Mouse (Mus musculus): ENCODE data around the gene Casc1. TPM values are rescaled to one million over a fixed set of nuclear protein-coding genes. Genes with fewer than 3 reads are reported as not detected.
A peak's percentile ranks its signal among the peaks of the same experiment; 100 is the strongest.

Gene Casc1
- polyA plus RNA-seq (2014; fragmentation: Nextera tagmentation; extraction: Ambion mirVana): 1.3 and 1.4 TPM in 2 replicates

DNA sequence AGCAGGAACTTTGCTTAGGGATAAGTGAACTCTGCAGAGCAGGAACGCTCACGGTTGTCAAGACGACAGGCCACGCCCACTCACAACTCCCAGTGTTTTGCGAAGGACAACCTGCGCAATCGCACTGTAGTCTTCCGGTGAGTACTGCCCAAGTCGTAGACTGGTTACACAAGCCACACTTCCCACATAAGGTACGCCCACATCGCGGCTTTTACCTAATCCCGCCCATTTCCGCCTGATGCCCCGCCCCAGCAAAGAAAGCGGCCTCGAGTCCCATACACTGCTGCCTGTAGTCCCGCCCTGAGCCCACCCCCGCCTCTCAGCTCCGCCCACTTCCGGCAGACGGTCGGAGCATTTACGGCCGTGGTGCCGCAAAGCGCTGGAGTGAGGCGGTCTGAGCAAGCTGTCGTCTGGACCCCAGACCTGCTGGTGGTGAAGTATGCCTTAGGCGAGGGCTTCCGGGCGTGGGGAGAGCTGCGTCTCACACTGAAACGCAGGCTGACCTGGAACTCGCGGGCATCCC, at the start of gene Casc1, which contains the start of gene Etfrf1:
Gene Casc1, minus strand, starts transcription at position 190 of the 523 bp plus-strand sequence.
Gene Etfrf1, plus strand, starts transcription at position 319 of the 523 bp plus-strand sequence.
- under 1% methylated on average over 36 of the region's 36 CpGs for WGBS

DNA sequence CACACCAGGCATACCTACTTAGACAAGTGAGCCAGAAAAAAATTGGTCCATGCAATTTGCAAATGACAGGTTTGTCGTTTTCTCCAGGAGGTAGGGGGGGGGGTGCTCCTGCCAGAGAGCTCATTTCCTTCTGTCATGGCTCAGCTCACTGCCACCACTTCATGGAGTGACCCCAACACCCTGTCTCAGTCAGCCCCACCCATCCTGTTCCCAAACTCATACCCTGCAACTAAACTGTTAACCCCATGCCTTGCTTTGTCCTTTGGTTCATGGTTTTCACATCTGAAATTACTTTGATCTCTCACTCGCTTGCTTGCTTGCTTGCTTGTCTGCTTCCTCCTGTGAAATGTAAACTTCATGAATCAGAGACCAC, 45.9 kb upstream of the Casc1 start:
- DNase-seq (ENCODE audit: low spot score) (no peak), ATAC-seq (ENCODE audit: low FRiP score) (no peak)
- Histone ChIP-seq H3K9me3 (ENCODE audit: control insufficient read depth, low read length) (no peaks in the 10 kb centered on the region), H3K36me3 (replicated peaks; ENCODE audit: control insufficient read depth, insufficient read depth) (no peaks in the 10 kb centered on the region), H3K4me1 (replicated peaks; ENCODE audit: control insufficient read depth, insufficient read depth, low read length) (no peaks in the 10 kb centered on the region), H3K27ac (no peak overlapping the region), H3K4me3 (replicated peaks; ENCODE audit: low read length) (no peak overlapping the region), H3K4me2 (replicated peaks) (no peak overlapping the region), H3K27me3 (ENCODE audit: control insufficient read depth, insufficient read depth, low read length) (no peaks in the 10 kb centered on the region), H3K9ac (no peak overlapping the region)
- WGBS: 58% methylated on average over 2 of the region's 2 CpGs

More for the DNA sequence above, at the start of gene Casc1, which contains the start of gene Etfrf1:
- peaks cover 6% of the 10 kb centered on the region; the same call in 1 of the 2 replicates for H3K36me3 ChIP-seq (replicated peaks; ENCODE audit: control insufficient read depth, insufficient read depth)
- peak within 1 kb of the TSS; percentile 83 for H3K9ac ChIP-seq
- H3K4me3 ChIP-seq (replicated peaks; ENCODE audit: low read length): peak within 1 kb of the TSS; percentile 67
- peak within 1 kb of the TSS; percentile 74 for H3K4me2 ChIP-seq (replicated peaks)
- DNase-seq (ENCODE audit: low spot score): peak; percentile 98
- H3K9me3 ChIP-seq (ENCODE audit: control insufficient read depth, low read length): no peaks in the 10 kb centered on the region
- H3K4me1 ChIP-seq (replicated peaks; ENCODE audit: control insufficient read depth, insufficient read depth, low read length): peaks cover 11% of the 10 kb centered on the region
- no peaks in the 10 kb centered on the region for H3K27me3 ChIP-seq (ENCODE audit: control insufficient read depth, insufficient read depth, low read length)
- peak; percentile 100 for ATAC-seq (ENCODE audit: low FRiP score)
- peak within 1 kb of the TSS; percentile 91 for H3K27ac ChIP-seq

DNA sequence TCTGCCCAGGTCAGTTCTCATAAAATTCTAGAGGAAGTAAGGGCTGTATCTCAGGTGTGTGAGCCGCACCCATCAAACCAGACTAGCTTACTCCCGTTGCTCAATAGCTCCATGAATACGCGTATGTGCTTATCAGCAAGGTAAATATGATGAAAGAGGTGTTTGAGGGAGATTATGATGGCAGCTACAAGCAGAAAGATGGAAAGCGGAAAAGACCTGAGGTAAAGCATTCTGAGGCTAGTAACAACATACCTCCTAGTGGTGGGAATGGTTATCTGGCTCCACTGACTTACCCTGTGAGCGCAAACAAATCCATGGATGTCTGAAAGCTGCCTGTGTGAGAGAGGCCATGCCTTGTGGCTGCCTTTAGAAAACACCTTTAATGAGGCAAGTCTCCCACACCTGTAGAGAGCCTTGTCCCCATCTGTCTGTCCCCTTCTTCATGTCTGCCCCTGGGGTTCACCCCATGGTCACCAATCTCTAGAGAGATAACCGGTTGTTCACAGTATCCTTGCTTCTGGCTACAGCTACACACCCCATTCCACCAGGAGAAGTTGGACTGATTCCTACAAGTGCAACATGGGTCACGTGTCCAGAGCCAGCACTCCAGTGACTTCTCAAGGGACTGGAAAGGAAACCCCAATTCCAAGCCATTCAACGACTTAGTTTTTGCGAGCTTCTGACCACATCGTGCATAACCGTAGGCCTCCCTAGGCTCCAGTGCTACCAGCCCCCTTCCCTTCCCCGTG, 45.3 kb upstream of the Casc1 start:
- Histone ChIP-seq H3K9me3 (ENCODE audit: control insufficient read depth, low read length) (no peaks in the 10 kb centered on the region), H3K27me3 (ENCODE audit: control insufficient read depth, insufficient read depth, low read length) (no peaks in the 10 kb centered on the region), H3K9ac (no peak overlapping the region), H3K4me2 (replicated peaks) (no peak overlapping the region), H3K4me1 (replicated peaks; ENCODE audit: control insufficient read depth, insufficient read depth, low read length) (no peaks in the 10 kb centered on the region; the same call in 1 of the 2 replicates), H3K4me3 (replicated peaks; ENCODE audit: low read length) (no peak overlapping the region), H3K27ac (no peak overlapping the region), H3K36me3 (replicated peaks; ENCODE audit: control insufficient read depth, insufficient read depth) (no peaks in the 10 kb centered on the region)
- ATAC-seq (ENCODE audit: low FRiP score): no peak
- WGBS: 87% methylated on average over 13 of the region's 13 CpGs
- no peak for DNase-seq (ENCODE audit: low spot score)

DNA sequence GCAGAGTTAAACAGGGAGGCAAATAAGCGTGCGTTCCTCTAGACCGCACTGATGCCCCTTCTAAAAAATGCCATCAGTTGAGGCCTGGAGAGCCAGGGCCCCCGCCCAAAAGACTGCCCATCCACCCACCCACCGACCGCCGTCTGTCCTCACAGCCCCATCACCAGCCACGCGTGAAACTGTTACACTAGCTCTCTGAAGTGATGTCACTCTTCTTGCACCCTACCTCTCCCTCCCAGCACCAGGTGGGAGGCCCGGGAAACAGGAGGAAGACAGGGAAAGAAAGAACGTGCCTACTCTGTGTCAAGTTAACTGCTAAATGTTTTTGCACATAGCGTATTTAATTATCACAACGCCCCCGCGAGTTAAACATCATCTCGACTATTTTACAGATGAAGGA, 40.0 kb upstream of the Casc1 start:
- Histone ChIP-seq H3K4me2 (replicated peaks) (peak overlapping the region; percentile 72), H3K9ac (peak overlapping the region; percentile 88), H3K27me3 (ENCODE audit: control insufficient read depth, insufficient read depth, low read length) (no peaks in the 10 kb centered on the region), H3K9me3 (ENCODE audit: control insufficient read depth, low read length) (no peaks in the 10 kb centered on the region), H3K4me3 (replicated peaks; ENCODE audit: low read length) (peak overlapping the region; percentile 84), H3K4me1 (replicated peaks; ENCODE audit: control insufficient read depth, insufficient read depth, low read length) (peaks cover 17% of the 10 kb centered on the region), H3K36me3 (replicated peaks; ENCODE audit: control insufficient read depth, insufficient read depth) (peaks cover 5% of the 10 kb centered on the region; the same call in 1 of the 2 replicates), H3K27ac (peak overlapping the region; percentile 88)
- DNase-seq (ENCODE audit: low spot score) (peak; percentile 40), ATAC-seq (ENCODE audit: low FRiP score) (peak; percentile 31; the same call in 1 of the 2 replicates)
- 8% methylated on average over 16 of the region's 16 CpGs for WGBS

DNA sequence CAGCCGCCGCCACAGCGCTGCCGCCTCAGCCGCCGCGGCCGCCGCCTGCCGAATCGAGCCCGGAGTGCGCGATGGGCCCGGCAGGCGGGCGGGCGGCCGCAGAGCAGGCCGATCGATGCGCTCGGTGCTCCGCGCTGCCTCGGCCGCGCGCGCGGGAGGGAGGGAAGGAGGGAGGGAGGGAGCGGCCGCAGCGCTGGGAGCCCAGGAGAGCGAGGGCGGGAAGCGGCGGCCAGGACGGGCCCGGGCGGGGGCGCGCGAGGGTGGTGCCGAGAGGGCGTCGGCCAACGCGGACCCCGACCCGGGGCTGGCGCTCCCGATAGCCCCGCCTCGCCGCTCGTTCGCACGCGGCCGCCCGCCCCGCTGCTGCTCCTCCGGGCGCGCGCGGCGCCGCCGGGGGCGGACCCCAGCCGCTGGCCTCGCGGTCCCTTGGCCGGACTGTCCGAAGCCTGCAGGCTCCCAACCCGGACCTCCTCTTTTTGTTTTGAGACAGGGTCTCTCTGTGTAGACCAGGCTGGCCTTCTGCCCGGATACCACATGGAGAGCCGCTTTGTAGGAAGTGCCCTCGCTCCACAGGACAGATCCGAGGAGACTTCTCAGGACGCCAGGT, 39.5 kb upstream of the Casc1 start, which contains the start of gene Kras:
Gene Kras, minus strand, starts transcription at position 55 of the 607 bp plus-strand sequence.
- peak within 1 kb of the TSS; percentile 89 for H3K4me2 ChIP-seq (replicated peaks)

DNA sequence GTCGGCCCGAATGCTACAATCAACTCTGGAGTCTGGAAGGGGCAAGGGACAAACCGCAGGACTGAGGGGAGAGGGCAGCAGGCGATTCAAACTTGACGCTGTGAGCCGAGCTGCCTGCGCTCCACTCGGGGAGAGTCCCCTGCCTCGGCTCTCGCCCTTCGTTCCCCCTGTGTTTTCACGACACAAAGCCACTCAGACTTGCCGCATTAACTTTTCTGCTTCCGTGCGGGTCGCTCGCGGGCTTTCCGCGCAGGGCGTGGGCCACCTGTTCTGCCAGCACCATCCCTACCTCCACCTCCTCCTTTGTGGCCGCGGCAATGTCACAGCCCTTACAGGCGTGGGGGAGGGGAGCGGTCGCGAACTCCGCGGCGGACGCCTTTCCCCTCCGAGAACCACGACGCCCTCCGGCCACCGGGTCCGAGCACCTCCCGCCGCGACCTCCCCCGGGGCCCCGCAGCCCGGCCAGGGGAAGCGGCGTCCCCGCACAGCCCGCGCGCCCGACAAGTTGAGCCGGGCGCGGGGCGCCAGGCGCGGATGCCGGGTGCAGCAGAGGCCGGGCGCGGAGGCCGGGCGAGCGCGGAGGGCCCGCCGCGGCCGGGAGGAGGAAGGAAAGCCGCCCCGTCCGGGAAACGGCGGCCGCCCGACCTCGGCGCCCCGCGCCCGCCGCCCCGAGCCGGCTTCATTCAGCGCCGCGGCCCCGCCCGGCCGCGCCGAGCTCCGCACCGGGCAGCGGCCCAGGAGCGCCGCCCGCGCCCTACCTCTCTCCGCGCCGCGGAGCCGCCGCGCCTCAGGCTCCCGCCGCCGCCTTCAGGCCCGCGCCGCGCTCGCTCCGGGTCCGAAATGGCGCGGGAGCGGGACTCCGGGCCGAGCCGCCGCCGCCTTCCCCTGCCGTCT, 38.7 kb upstream of the Casc1 start:
- no peaks in the 10 kb centered on the region for H3K9me3 ChIP-seq (ENCODE audit: control insufficient read depth, low read length)
- peak overlapping the region; percentile 88 for H3K9ac ChIP-seq
- ATAC-seq (ENCODE audit: low FRiP score) (peak; percentile 45), DNase-seq (ENCODE audit: low spot score) (no peak)
- H3K4me3 ChIP-seq (replicated peaks; ENCODE audit: low read length): peak overlapping the region; percentile 84
- no peaks in the 10 kb centered on the region for H3K27me3 ChIP-seq (ENCODE audit: control insufficient read depth, insufficient read depth, low read length)
- H3K4me1 ChIP-seq (replicated peaks; ENCODE audit: control insufficient read depth, insufficient read depth, low read length): peaks cover 17% of the 10 kb centered on the region
- H3K27ac ChIP-seq: peak overlapping the region; percentile 88
- under 1% methylated on average over 109 of the region's 124 CpGs for WGBS
- H3K4me2 ChIP-seq (replicated peaks): peak overlapping the region; percentile 89
- peaks cover 17% of the 10 kb centered on the region; the same call in 1 of the 2 replicates for H3K36me3 ChIP-seq (replicated peaks; ENCODE audit: control insufficient read depth, insufficient read depth)

More for the DNA sequence above, 39.5 kb upstream of the Casc1 start, which contains the start of gene Kras:
- Histone ChIP-seq H3K9ac (peak within 1 kb of the TSS; percentile 88), H3K9me3 (ENCODE audit: control insufficient read depth, low read length) (no peaks in the 10 kb centered on the region), H3K4me1 (replicated peaks; ENCODE audit: control insufficient read depth, insufficient read depth, low read length) (peaks cover 17% of the 10 kb centered on the region), H3K27ac (peak within 1 kb of the TSS; percentile 88), H3K4me3 (replicated peaks; ENCODE audit: low read length) (peak within 1 kb of the TSS; percentile 84), H3K36me3 (replicated peaks; ENCODE audit: control insufficient read depth, insufficient read depth) (peaks cover 10% of the 10 kb centered on the region; the same call in 1 of the 2 replicates), H3K27me3 (ENCODE audit: control insufficient read depth, insufficient read depth, low read length) (no peaks in the 10 kb centered on the region)
- WGBS: under 1% methylated on average over 34 of the region's 83 CpGs
- ATAC-seq (ENCODE audit: low FRiP score) (peak; percentile 90), DNase-seq (ENCODE audit: low spot score) (peak; percentile 95)

DNA sequence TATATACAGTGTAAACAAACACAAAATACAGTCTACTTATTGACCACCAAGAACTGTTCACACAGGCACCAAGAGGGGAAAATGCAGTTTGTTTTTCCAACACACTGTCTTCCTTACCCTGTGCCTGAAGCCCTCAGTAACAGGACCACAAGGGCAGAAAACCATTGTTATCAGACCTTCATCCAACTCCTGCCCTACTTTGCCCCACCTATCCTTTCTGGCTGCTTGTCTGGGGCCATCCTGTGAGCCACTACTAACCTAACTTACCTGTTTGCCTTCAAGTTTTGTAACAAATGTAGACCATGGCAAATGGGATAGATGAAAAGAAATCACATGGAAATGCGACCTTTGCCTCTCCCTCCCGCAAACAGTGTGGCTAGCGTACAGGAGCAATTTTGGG, 37.1 kb upstream of the Casc1 start:
- Histone ChIP-seq H3K36me3 (replicated peaks; ENCODE audit: control insufficient read depth, insufficient read depth) (peaks cover 29% of the 10 kb centered on the region; the same call in 1 of the 2 replicates), H3K4me2 (replicated peaks) (peak overlapping the region; percentile 89), H3K27ac (no peak overlapping the region), H3K27me3 (ENCODE audit: control insufficient read depth, insufficient read depth, low read length) (no peaks in the 10 kb centered on the region), H3K4me3 (replicated peaks; ENCODE audit: low read length) (peak overlapping the region; percentile 84), H3K4me1 (replicated peaks; ENCODE audit: control insufficient read depth, insufficient read depth, low read length) (peaks cover 17% of the 10 kb centered on the region), H3K9me3 (ENCODE audit: control insufficient read depth, low read length) (no peaks in the 10 kb centered on the region), H3K9ac (peak overlapping the region; percentile 47)
- 62% methylated on average over 3 of the region's 3 CpGs for WGBS
- DNase-seq (ENCODE audit: low spot score) (no peak), ATAC-seq (ENCODE audit: low FRiP score) (no peak)

DNA sequence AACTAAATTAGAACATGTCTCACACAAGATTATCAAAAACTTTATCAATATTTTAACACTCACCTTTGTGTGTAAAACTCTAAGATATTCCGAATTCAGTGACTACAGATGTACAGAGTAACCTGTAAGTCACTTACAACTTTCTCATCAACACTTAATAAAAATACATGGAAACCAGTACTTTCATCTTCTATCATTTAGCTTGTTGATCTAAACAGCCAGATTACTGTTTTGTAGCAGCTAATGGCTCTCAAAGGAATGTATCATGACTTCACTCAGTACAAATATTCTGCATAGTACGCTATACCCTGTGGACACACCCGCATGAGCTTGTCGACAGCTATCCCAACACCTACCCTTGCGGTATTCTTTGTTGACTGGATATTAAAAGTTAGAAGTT, 36.0 kb upstream of the Casc1 start:
- Histone ChIP-seq H3K4me3 (replicated peaks; ENCODE audit: low read length) (no peak overlapping the region), H3K27me3 (ENCODE audit: control insufficient read depth, insufficient read depth, low read length) (no peaks in the 10 kb centered on the region)
- 94% methylated on average over 5 of the region's 5 CpGs for WGBS

More for the DNA sequence above, 36.0 kb upstream of the Casc1 start:
- no peak for ATAC-seq (ENCODE audit: low FRiP score)
- Histone ChIP-seq H3K9me3 (ENCODE audit: control insufficient read depth, low read length) (no peaks in the 10 kb centered on the region), H3K36me3 (replicated peaks; ENCODE audit: control insufficient read depth, insufficient read depth) (peaks cover 30% of the 10 kb centered on the region; the same call in 1 of the 2 replicates), H3K4me1 (replicated peaks; ENCODE audit: control insufficient read depth, insufficient read depth, low read length) (peaks cover 17% of the 10 kb centered on the region), H3K4me2 (replicated peaks) (no peak overlapping the region), H3K9ac (no peak overlapping the region), H3K27ac (no peak overlapping the region)
- no peak for DNase-seq (ENCODE audit: low spot score)
